Mouse (Mus musculus) left cerebral cortex, postnatal 25 days (tissue): Measurements from ENCODE around the gene Olfr1441. TPM values are rescaled to one million over a fixed set of nuclear protein-coding genes. Genes with fewer than 3 reads are reported as not detected.

Experiments
- DNase-seq, 2 experiments: peaks; one replicate each; pipeline ENCODE4 v3.0.0; 2022; ENCODE audit warnings: low spot score in 2 of 2, mixed read lengths in 1 of 2
- intact Hi-C: fragments of 180-260 bp; cut with DNase I; formaldehyde crosslinking; loops from one replicate; pipeline ENCODE4 v1.15.1; 2025
- total RNA-seq, 2 experiments: library from RNA; stranded (reverse); gene quantifications; 2 replicates each; pipeline ENCODE4 v1.2.3; 2021

Olfr1441 gene
- total RNA-seq, 2 experiments from 2014 or later: not detected

DNA sequence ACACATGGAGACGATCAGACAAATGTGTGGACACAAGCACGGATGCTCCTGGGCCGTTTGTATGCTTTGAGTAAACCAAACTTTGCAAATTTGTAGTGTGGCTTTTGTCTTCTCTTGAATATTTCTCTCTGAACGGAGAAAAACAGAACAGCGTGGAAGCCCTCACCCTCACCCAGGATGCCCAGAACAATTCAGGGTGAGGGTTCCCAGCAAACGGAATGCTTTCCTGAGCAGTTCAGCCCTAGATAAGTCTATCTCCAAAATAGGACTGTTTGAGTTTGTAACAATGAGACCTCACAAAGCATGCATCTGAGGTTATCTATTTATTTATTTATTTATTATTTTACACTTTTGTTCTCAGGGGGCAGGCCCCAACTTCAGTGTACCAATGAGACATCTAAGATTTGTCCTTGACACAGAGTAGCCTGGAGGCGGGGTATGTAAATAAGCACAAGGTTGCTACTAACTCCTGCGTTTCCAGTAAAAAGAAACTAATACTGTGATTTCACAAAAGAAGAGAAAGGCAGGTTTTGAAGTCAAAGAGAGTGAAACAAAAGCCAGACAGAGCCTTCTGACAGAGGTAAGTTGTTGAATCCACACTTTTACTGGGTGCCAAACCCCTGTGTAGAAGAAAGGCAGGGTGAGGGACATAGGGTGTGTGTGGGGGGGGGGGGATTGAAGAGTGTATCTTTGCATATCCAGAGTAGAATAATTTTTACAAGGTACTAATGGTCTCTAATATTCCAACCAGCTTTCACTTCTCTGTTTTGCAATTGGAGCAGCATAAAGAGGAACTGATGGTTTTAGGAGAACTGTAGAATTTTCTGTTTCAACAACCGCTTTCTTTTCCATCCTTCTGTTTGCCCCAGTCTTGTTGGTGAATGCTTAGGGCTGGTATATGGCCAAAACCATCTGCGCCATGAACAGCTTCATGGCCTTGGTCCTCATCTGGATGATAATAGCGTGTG, 43.3 kb downstream of the Olfr1441 start, which contains the start of gene Mpeg1:
Gene Mpeg1, plus strand, starts transcription at position 498 of the 968 bp plus-strand sequence.
- intact Hi-C loops: no loop called here
- DNase-seq: no peak

- intact Hi-C loops: no loop called here
- no peak for DNase-seq
Measured at GRCm38 (mm10) chr19:12462851-12463721, 45.9 kb downstream of the Olfr1441 start.

GRCm38 (mm10) chr19:12463722-12464035, 46.4 kb downstream of the Olfr1441 start:
- DNase-seq: no peak
- intact Hi-C loops: loop anchor here (2.0 kb wide), 1 partner anchor 29 kb away; no protein-coding TSS in a partner anchor

DNA sequence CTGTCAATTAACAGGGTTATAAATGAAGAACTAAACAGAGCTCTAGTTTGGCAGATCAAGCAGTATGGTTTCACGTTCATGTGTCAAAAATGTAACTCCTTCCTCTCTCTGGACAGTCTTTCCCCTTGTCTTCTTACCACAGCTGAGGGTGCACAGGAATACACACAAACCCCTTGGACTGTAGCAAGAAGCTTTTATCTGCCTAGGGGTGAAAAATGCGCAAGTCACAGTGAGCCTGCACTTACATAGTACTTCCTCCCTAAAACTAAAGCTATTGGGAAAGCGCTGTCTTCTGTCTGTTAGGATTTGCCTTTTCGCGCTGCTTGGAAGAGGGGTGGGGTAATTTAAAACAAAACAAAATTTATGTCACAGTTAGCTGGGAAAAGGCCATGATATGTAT, 46.9 kb downstream of the Olfr1441 start:
- DNase-seq: no peak
- intact Hi-C loops: loop anchor here (2.0 kb wide), 1 partner anchor 29 kb away; no protein-coding TSS in a partner anchor

DNA sequence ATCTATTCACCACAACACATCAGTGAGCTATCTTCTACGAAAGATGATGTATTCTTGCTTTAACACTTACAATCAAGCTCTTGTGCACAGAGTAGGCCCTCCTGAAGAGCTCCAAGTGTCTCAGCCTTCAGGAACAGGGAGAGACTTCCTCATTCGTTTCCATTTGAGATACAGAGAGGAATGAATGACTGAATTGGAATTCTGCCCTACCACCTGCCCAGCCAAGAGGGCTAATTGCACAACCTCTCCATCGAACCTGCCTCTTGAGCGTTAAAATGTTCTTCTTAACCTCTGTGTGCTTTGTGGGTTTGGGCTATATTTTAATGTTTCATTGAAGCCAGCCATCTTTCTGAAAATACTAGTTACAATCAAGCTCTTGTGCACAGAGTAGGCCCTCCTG, 47.4 kb downstream of the Olfr1441 start:
- intact Hi-C loops: loop anchor here (2.0 to 5.0 kb wide), 3 partner anchors 30 to 108 kb away; partner anchors contain the start of gene Dtx4

DNA sequence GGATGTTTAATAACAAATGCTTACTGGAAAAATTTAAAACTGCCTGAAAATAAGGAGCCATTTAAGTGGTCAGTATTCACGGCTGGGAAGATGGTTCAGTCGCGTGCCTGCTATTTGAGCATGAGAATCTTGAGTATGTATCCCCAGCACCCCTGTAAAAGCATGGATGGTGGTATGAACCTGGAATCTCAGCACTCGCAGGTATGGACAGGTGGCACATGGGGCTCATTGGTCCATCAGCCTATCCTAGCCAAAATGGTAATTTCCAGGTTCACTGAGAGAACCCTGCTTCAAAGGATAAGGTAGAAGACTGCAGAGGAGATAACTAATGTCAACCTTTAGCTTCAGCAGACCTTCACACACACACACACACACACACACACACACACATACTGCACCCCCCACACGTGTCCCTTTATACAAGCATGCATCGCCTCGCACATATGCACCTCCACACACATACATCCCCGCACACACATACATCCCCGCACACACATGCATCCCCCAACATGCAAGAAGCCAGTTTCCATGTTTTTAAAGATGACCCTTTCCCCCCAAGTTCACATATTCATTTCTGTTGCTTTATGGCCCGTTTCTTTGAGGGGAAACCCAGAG, 48.4 kb downstream of the Olfr1441 start:
- intact Hi-C loops: loop anchor here (2.0 to 5.0 kb wide), 3 partner anchors 31 to 107 kb away; partner anchors contain the start of gene Dtx4
- DNase-seq: no peak

More for the DNA sequence above, 47.4 kb downstream of the Olfr1441 start:
- DNase-seq: no peak

DNA sequence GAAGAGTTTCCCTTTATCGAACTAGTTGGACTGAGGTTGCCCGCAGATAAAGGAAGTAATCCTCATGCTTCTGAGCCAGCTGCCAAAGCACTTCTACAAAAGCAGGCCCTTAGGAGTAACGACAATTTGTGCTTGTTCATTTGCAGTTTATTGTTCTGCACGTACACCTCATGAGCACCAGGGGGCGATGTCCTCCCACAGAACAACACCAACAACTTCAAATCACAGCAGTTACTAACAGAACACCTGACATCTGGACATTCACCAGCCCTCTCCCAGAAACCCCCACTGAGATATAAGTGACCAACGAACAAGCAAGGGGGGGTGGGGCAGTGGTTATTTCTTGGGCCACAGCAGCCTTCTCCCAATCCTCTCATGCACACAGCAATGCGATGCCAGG, 49.0 kb downstream of the Olfr1441 start:
- intact Hi-C loops: loop anchor here (5.0 kb wide), 2 partner anchors 36 to 106 kb away; partner anchors contain the start of gene Dtx4

DNA sequence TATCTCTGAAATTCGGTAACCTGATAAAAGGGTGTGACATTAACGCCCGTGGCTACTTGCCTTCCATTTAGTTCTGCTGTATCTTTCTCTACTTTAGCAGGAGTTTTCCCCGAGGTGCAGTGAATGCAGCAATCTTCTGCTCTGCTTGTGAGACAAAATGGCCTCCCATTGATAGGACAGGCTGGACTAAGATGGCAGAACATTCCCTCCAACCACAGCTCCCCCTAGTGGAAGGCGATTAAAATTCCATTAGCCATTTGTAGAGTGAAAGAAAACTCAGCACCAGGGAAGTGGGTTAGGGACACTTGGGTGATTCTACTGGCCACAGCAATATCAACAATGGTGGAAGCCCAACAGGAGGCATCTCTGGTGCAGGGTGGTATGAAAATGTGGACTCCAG, 50.2 kb downstream of the Olfr1441 start:
- intact Hi-C loops: loop anchor here (5.0 kb wide), 2 partner anchors 35 to 105 kb away; partner anchors contain the start of gene Dtx4
- peak in 1 of 2 experiments; percentile 21 for DNase-seq

More for the DNA sequence above, 49.0 kb downstream of the Olfr1441 start:
- peak; percentile 74 to 79 for DNase-seq

- intact Hi-C loops: no loop called here
- DNase-seq: no peak
Measured at GRCm38 (mm10) chr19:12471866-12472265, 54.6 kb downstream of the Olfr1441 start.

GRCm38 (mm10) chr19:12472381-12472976, 55.2 kb downstream of the Olfr1441 start:
- no peak for DNase-seq
- intact Hi-C loops: no loop called here

Other genes with a start within 250 kb of the Olfr1441 start
- not detected for gene Olfr1555-ps1, start 247.3 kb upstream of the Olfr1441 start, total RNA-seq
- not detected for gene Olfr1431, start 216.8 kb upstream of the Olfr1441 start, total RNA-seq
- gene Olfr1432, start 184.8 kb upstream of the Olfr1441 start, total RNA-seq: not detected
- gene Olfr262, start 175.8 kb upstream of the Olfr1441 start, total RNA-seq: not detected
- gene Olfr235, start 156.4 kb upstream of the Olfr1441 start, total RNA-seq: not detected
- gene Olfr1434, start 137.6 kb upstream of the Olfr1441 start, total RNA-seq: not detected
- gene Olfr1436, start 118.3 kb upstream of the Olfr1441 start, total RNA-seq: not detected
- not detected for gene Olfr1437, start 92.3 kb upstream of the Olfr1441 start, total RNA-seq
- not detected for gene Olfr1438-ps1, start 81.5 kb upstream of the Olfr1441 start, total RNA-seq
- not detected for gene Olfr1440, start 30.2 kb upstream of the Olfr1441 start, total RNA-seq
- not detected for gene Pfpl, start 10.5 kb downstream of the Olfr1441 start, total RNA-seq
- 1 to 10 TPM; 7.6 to 8.7 TPM for gene Mpeg1, start 43.3 kb downstream of the Olfr1441 start, total RNA-seq
- gene Dtx4, start 84.0 kb downstream of the Olfr1441 start, total RNA-seq: 10 to 100 TPM; 32.7 to 37.1 TPM
- gene Fam111a, start 128.3 kb downstream of the Olfr1441 start, total RNA-seq: 1 to 10 TPM; 1.8 to 2.6 TPM
- gene Gm4952, start 182.5 kb downstream of the Olfr1441 start, total RNA-seq: under 1 TPM in 1 of 2 experiments, not detected in 1; 0.14 TPM
- not detected for gene Glyat, start 215.9 kb downstream of the Olfr1441 start, total RNA-seq